Mouse (Mus musculus) c-Kit-positive CD71-positive TER-119-negative erythroid progenitor cells, embryonic 14.5 days (primary cell): ENCODE results near the gene Trim15.
"Not testable (repeated sequence)": the region's sequence is repeated elsewhere in the genome, so short reads cannot be mapped to it uniquely, and the experiment has no call there.

Experiments
- DNase-seq: peaks from one replicate; pipeline ENCODE4 v3.0.0-alpha.2; 2013; ENCODE audit warnings: low read depth

Trim15 gene

DNA sequence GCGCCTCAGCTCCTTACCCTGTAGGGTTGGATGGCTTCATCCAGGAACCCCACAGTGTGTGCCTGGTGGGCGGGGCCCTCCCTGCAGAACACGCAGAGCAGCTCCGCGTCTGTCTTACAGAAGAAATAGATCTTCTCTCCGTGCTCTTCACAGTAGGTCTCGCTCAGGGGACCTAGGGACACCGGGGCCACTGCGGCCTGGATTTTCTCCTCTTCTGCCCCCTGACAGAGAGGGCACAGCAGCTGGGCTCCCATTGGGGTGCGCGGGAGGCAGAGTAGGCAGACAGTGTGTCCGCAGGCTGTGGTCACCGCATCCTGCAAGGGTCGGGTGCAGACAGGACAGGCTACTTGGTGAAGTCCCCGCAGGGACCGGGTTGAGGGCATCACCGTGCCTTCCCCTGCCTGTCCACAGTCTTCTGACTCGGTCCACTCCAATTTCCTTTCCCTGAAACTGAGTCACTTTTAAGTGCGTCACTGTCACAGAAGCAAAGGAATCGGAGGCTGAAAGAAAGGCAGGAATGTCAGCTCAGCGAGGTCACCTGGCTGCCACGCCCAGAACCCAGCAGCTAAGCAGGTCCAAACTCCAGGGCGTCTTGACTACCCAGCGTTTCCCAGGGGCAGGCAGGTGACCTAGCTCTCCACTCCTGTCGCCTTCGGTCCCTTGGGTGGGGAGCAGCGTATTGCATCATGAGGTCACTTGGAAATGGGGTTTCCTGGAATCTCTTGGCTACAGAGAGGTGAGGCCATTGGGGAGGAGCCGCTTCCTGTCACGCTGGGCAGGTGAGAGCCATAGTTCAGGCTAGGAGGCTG, at the start of gene Trim15:
Trim15 (minus strand) TSS at position 492 of the 809 bp plus-strand sequence.
- DNase-seq = no peak

DNA sequence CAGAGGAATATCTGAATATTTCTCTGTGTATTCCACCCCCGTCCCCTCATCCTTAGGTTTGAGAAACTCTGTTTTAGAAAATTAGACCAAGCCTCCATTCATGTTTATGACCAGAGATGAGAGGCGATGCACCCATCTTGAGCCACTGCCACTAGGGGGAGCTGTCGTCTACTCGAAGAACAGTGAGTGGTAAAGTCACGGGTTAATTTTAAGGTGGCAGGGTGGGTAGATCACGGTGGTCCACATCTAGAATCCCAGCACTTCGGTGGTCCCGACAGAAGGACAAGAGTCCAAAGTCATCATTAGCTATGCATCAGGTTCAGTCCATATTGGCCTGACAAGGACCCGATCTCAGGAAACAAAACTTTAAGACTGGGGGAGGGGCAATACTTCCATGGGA, 48.1 kb upstream of the Trim15 start:
- DNase-seq = peak; percentile 37

DNA sequence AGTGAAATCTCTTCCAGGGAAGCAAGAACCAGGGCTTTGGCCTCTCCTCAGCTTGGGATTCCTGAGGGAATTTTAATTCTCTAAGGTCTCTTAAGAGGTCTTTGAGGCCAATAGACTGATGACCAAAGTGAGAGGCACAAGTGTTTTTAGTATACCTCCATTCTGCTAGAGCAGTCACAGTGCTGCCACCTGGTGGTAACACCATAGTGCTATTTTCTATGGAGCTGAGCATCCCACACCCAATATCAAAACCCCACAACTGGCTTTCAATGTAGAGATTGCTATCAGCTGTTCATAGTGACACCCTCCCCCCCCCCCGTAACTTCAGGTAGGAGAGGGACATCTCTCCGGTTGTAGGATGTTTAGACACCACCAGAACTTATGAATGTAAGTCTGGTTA, 47.1 kb upstream of the Trim15 start:
- peak; percentile 61 for DNase-seq

DNA sequence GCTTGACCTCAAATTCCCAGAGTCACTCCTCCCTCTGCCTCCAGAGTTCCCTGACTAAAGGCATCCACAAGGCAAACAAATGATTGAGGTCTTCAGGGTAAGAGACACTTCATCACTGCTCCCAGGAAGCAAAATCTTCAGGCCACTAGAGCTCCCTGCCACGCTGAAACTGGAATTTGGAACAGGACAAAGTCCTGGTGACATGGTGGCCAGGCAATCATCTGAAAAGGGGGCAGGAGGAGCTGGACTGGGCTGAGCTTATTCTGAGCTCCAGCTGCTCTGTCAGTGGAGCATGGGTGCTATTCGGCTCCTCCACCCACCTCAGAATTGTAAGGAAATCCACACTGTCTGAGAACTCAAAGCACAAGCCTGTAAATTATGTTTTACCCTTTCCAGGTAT, 45.0 kb upstream of the Trim15 start:
- no peak for DNase-seq

DNA sequence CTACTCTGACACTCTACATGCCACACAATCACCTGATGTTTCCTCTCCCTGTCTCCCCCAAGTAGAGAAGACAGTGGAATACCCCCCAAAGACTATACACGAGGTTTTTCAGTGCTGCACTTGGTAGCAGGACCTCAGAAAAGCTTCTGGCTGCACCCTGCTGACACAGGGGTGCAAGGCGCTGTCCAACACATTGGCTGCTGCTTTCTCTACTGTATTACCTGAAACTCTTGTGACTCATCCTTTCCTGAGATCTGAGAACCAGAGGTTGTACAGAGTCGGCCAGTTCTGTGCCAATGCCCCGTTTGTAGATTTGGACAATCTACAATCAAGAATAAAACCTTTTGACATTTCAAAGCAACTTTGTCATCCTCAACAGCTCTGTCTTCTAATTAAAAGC, 42.8 kb upstream of the Trim15 start:
- no peak for DNase-seq

DNA sequence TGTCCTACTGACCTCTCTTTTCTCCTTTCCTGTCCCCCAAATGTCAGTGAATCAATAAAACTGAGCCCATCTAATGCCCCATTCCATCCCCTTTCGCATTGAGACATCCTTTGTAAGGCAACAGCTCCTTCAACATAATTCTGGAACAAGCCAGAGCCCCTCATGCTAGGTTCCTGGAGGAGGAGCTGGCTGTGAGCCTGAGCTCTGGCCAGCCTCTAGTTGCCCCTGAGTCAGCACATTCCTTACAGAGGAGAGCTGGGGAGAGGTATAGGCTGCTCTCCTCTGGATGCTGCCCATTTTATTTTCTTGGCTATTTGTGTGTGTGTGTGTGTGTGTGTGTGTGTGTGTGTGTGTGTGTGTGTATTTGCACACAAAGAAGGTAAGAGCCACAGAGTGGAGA, 41.2 kb upstream of the Trim15 start:
- DNase-seq = no peak

DNA sequence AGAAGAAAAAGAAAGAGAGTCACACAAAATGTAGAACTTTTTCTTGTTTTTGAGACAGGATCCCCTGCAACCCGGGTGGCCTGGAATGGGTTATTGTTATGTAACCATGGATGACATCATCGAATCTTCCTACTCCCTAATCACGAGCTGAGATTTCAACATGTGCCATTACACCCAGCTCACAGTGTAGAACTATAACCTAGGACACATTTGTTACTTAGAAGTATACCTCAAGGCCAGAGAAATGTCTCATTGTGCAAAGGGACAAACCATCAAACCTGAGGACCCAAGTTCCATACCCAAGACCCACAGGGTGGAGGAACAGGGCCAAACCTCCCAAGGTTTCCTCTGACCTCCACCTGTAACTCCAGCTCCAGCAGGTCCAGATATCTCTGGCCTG, 36.6 kb upstream of the Trim15 start:
- no peak for DNase-seq

DNA sequence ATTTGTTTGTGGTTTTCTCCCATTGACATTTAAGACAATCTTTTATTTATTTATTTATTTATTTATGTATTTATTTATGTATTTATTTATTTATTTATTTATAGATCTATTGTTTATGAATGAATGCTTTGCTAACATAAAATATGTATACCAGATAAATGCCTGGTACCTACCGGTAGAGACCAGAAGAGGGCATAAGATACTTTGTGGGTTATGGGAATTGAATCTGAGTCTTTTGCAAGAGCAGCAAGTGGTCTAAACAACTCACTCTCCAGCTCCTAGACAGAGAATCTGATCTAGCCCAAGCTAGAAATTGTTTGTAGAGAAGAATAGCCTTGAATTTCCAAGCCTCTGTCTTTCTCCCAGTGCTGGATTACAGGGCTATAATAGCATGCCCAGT, 33.7 kb upstream of the Trim15 start:
- DNase-seq = no peak

DNA sequence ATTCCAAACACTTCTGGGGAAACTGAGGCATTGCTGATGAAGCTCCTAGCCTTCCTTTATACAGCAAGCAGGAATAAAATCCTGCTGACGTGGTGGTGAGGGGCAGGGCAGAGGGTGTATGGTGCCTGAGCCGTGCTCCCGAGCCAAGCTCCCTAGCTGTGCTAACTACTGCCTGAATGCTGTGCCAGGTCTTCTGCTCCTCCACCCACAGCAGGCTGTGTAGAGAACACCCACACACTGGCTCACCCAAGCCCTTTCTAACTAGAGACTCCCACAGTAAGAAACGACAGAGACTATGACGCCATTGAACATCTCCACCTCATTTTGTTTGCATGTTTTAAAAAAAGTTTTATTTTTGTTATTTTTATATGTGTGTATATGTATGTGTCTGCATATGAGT, 33.0 kb upstream of the Trim15 start:
- no peak for DNase-seq

DNA sequence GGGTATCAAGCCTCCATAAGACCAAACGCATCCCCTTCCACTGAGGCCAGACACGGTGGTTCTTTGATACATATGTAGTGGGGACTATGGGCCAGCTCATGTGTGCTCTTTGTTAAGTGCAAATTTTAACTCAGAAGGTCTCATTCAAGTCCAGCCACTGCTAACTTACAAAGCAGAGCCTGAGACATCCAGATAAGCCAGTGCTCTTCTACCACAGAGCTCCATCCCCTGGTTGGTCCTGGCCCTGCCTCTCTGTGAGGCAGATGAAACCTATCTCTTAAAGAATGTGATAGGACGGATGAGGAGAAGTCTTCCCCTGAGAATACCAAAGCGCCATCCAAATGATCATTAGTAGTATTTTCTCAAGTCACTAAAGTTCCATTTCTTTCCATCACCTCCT, 32.4 kb upstream of the Trim15 start:
- DNase-seq = no peak

DNA sequence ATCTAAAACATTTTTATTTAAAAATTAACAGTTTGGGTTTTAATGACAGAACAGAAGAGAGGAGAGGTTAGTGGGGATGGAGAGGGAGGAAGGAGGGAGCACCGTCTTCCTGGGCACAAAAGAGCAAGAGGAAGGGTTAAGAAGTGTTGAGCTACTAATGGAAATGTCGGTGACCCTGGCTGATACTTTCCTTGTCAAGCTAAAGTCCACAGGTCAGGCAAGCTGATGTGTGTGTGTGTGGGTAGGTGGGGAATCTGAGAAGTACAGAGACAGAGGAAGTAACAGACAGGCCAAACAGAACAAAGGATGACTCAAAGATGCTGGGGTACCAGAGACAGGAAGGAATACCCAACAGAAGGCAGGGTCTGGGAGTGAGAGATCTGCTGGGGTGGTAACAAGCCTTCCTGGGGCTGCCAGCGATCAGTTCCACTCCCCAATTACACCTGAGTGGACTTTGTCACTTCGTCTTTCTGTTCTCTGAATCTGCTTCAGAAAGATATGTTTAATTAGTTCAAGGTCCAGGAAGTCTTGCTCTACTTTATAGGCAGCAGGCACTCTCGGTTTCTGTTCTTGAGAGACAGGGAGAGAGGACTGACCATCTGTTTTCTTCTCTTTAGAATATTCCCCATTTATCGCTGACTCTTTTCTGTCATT, 30.7 kb upstream of the Trim15 start, which contains the start of gene Trim31:
Trim31 (plus strand) TSS at position 567 of the 654 bp plus-strand sequence.
- no peak for DNase-seq

DNA sequence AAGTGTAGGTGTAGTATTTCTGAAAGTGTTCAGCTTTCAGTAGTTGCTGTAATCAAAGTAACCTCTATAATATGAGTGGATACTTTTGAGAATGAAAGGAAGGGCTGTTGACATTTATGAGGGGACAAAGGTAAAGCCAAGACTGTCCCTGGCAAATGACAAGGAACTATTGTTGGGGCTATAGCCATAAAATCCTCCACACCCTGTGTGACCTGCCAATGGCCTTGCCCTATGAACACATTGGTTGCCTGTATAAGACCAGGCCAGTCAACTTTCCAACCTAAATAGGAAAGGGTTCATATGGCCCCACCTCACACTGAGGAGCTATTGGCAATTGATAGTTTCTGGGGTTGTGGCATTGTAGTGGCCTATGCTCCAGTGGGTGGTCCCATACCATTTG, 30.1 kb upstream of the Trim15 start:
- no peak for DNase-seq

DNA sequence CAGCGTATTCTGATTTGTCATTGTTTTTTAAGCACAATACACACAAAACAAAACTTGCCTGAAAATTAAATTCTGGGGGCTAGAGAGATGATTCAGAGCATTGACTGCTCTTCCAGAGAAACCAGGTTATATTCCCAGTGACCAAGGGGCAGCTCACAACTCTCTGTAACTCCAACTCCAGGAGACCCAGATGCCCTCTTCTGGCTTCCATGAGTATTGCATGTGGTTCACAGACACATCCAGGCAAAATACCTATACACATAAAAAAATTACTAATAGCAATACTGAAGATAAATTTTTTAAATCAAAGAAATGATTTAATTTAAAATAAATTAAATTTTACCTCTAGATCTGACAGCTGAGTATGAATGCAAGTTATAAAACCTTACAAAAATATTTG, 29.6 kb upstream of the Trim15 start:
- DNase-seq = peak; percentile 31

DNA sequence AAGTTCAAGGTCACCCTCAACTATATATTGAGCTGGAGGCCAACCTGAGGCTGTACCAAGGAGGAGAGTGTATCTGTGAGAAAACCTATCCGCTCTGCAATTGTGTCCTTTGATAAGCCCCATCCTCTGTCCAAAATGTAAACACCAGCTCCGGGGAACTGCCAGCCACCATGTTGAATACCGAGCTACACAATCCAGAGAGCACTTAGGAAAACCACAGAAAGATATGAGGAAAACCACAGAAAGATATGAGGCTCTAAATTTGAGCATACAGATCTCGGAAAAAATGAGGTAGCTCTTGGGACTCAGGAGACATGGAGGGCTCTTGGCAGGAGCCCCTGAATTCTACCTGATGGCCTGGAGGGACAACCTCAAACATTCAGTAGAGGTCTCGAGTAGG, 26.4 kb upstream of the Trim15 start:
- no peak for DNase-seq

DNA sequence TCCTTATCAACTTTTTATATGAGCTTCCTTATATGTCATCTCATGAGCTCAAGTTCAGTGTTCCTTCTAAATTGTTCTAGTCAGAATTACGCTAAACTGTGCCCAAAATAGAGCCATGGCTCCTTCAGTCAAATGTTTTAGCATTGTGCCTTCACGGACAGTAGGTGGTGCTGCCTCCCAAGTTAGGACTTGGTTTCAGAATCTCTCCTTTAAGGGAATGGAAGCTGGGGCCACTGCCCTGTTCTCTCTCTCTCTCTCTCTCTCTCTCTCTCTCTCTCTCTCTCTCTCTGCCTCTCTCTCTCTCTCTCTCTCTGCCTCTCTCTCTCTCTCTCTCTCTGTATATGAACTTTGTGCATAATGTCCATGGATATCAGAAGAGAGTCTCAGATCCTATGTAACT, 25.4 kb upstream of the Trim15 start:
- no peak for DNase-seq

DNA sequence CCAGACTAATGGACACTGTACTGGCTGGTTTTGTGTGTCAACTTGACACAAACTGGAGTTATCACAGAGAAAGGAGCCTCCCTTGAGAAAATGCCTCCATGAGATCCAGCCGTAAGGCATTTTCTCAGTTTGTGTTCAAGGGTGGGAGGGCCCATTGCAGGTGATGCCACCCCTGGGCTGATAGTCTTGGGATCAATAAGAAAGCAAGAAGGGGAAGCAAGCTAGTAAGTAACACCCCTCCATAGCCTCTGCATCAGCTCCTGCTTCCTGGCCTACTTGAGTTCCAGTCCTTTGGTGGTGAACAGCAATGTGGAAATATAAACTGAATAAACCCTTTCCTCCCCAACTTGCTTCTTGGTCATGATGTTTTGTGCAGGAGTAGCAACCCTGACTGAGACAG, 24.5 kb upstream of the Trim15 start:
- not testable (repeated sequence) for DNase-seq

DNA sequence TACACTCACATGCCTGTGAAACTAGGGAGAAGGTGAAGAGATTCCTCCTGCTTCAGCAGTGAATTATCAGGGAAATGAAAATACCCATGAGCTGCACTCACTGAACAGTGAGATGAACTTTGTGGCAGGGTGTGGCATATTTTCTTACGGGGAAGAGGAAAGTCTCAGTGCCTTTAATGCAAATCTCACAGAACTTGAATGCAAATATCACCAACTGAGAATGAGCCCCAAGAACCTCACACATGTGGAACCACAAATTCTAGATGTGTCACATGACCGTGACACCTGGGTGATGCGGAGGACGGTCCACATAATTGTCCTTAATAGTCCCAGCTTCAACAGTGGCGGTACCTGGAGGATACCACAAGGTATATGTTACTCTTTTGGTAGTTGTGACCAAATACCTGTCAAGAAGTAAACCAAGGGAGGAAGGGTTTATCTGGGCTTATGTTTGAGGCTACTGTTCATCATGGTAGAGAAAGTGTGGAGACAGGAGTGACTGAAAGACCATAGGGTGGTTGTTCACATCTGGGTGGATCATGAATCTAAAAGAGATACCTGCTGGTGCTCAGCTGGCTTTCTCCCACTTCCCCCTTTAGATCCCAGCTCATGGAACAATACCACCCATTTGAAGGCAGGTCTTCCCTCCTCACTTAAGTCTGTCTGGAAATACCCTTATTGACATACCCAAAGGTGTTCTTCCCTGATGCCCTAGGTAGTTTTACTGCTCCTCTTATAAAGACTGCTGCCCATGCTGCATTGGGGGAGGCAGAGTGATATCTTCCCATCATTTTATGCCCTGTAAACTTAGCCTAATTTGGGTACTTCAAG, 23.3 kb upstream of the Trim15 start, which contains the start of gene Trim40:
Trim40 (minus strand) TSS at position 51 of the 831 bp plus-strand sequence.
- no peak for DNase-seq

DNA sequence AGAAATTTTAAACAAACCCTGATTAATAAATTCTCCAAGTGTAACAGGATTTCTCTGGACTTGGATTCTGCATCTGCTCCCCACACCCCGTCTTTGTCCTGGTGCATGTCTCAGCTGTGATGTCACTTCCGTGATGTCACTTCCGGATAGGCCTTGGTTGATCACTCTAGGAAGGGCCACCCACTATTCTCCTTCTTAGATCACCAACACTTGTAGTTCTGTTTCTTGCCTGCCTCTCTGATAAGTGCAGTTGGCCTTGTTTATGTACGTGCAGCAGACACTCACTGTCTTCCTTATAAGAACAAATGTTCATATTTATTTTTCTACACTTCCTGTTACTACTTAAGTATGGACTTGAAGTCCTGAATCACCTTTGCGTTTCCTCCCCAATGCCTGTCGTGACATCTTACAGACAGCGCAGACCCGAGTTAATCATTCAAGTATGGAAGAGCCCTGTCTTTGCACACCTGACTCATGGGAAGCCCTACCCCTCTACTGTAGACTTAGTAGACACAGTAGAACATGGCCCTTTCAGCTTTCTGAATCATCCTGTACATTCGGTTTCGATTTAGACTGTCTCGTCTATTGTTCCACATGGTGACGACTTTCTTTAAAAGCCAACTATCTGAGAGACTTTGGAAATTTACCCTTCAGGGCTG, 18.3 kb upstream of the Trim15 start:
- no peak for DNase-seq

DNA sequence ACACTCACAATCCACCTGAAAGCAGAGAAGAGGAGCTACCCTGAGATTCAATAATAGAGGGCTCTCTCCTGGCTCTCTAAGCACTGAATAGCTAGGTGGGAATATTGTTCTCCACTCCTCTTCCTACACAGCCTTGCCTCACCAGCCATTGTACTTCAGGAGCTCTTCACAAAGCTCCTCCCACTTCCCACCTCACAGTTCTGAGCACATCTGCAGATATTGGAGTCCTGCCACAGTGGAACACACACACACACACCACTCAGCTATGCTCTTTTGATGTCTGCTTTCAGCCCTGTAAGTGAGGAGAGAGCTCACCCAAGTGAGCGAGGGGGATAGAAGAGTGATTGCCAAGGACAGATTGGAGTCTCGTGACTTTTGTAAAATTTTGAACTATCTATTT, 16.3 kb upstream of the Trim15 start:
- DNase-seq = no peak

DNA sequence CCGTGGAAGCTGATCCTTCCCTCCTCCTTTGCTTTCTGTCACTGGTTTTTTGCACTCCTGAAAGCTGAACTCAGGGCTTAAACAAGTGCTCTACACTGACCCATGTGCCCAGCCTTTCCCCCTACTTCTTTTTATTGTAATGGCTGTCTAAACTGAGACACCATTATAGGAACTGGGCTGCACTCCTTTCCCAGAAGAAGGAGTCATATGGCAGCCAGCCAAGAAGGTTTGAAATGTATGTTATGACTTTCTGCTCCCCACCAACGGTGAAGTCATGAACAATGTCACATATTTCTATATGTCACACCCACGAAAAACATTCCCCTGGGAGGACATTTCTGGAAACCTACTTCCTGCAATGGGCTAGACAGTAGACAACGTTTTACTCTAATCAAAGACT, 7.6 kb upstream of the Trim15 start:
- DNase-seq = no peak

DNA sequence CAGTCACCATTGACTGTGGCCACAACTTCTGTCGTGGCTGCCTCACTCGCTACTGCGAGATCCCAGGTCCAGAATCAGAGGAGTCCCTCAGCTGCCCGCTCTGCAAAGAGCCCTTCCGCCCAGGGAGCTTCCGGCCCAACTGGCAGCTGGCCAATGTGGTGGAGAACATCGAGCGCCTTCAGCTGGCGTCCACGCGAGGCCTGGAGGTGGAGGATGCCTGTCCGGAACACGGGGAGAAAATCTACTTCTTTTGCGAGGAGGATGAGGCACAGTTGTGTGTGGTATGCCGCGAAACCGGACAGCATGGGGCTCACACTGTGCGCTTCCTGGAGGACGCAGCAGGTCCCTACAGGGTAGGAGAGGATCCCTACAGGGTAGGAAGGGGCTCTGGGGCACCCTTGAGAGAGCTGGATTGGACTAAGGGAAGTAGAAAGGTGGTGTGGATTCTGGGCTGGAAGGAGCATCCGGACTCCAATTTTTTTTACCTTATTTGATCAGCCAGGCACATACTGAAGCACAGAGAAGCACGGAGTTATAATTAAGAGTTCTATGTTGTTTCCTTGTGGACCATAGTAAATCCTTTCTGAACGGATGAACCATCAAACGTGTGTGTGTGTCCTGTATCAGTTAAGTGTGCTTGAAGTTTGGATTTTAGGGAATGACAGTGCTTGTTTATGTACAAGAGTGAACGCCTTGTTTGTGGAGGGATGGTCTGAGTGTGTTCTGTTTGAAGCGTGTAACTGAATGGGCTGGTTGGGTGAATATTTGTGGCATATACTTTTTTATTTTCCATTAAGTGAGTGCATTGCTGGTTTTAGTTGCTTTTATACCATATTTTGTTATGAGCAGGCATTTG, 3.2 kb upstream of the Trim15 start:
- DNase-seq = no peak
